Mouse (Mus musculus) MEL (cell line): ENCODE measurements around the gene Tmpo.

Experiments used
- CTCF ChIP-seq, 3 experiments: IDR thresholded peaks in 2 of 3; conservative IDR thresholded peaks in 1 of 3; 2 replicates each; pipeline ENCODE4 v1.5.1; 2011 to 2012; ENCODE audit warnings: low read length in 3 of 3, low read depth in 2 of 3, mild to moderate bottlenecking in 2 of 3, improper control_type of control experiment in 1 of 3, inconsistent platforms in 1 of 3, mixed read lengths in 1 of 3, moderate library complexity in 1 of 3; ENCODE audit not compliant: control insufficient read depth in 1 of 3, insufficient read depth in 1 of 3, poor library complexity in 1 of 3, severe bottlenecking in 1 of 3
- KAT2A ChIP-seq: conservative IDR thresholded peaks from 2 replicates; pipeline ENCODE4 v1.6.1; 2012; ENCODE audit warnings: low read depth, low read length, improper control_type of control experiment, inconsistent platforms
- MAFK ChIP-seq: IDR thresholded peaks from 2 replicates; pipeline ENCODE4 v1.6.1; 2011; ENCODE audit warnings: low read depth, mild to moderate bottlenecking, low read length, improper control_type of control experiment, borderline replicate concordance
- MAX ChIP-seq: IDR thresholded peaks from 2 replicates; pipeline ENCODE4 v1.6.1; 2011; ENCODE audit warnings: low read length, improper control_type of control experiment
- MAZ ChIP-seq: IDR thresholded peaks from 2 replicates; pipeline ENCODE4 v1.6.1; 2012; ENCODE audit warnings: low read depth, mild to moderate bottlenecking, inconsistent platforms, low read length, improper control_type of control experiment
- MXI1 ChIP-seq: IDR thresholded peaks from 2 replicates; pipeline ENCODE4 v1.6.1; 2011; ENCODE audit warnings: mild to moderate bottlenecking, low read depth, low read length, improper control_type of control experiment
- POLR2A ChIP-seq, 2 experiments: IDR thresholded peaks; 2 replicates each; pipeline ENCODE4 v1.6.1; 2011 to 2012; ENCODE audit warnings: low read length in 2 of 2, mild to moderate bottlenecking in 2 of 2, control low read depth in 1 of 2, improper control_type of control experiment in 1 of 2, low read depth in 1 of 2, moderate library complexity in 1 of 2; ENCODE audit not compliant: control insufficient read depth in 1 of 2, insufficient read depth in 1 of 2, poor library complexity in 1 of 2
- SMC3 ChIP-seq: IDR thresholded peaks from 2 replicates; pipeline ENCODE4 v1.6.1; 2011; ENCODE audit warnings: low read depth, low read length, improper control_type of control experiment
- TAL1 ChIP-seq: IDR thresholded peaks from 2 replicates; pipeline ENCODE4 v1.6.1; 2012; ENCODE audit warnings: mild to moderate bottlenecking, inconsistent platforms, low read length, moderate library complexity, mixed read lengths
- ZNF384 ChIP-seq: IDR thresholded peaks from 2 replicates; pipeline ENCODE4 v1.6.1; 2012; ENCODE audit warnings: low read depth, mild to moderate bottlenecking, inconsistent platforms, low read length, improper control_type of control experiment

- TF ChIP-seq MAFK (no peak), POLR2A (IDR thresholded peaks at IDR 0.05; ENCODE audit: control insufficient read depth in 1 of 2, insufficient read depth in 1 of 2, low read depth in 1 of 2, low read length in 2 of 2, poor library complexity in 1 of 2) (no peak), CTCF (IDR thresholded peaks at IDR 0.05 in 2 of 3, conservative IDR thresholded peaks at IDR 0.05 in 1 of 3; ENCODE audit: control insufficient read depth in 1 of 3, insufficient read depth in 1 of 3, low read depth in 2 of 3, low read length in 3 of 3, poor library complexity in 1 of 3, severe bottlenecking in 1 of 3) (no peak), KAT2A (no peak), MAX (no peak), SMC3 (no peak), MXI1 (no peak), ZNF384 (no peak), MAZ (no peak), TAL1 (no peak)
These were observed 14.6 kb upstream of the Tmpo start for GRCm38 (mm10) chr10:91195680-91196079.
